Mouse (Mus musculus): ENCODE data around the gene Sbk2.

Gene Sbk2

GRCm38 (mm10) chr7:4922508-4922907, 41.7 kb downstream of the Sbk2 start:
- no peak for DNase-seq (ENCODE audit: low read depth, low spot score)

- no peak for DNase-seq (ENCODE audit: low read depth, low spot score)
Measured at GRCm38 (mm10) chr7:4921824-4922482, 42.3 kb downstream of the Sbk2 start, which contains the start of gene Nat14. Gene Nat14 (plus strand): TSS chr7:4922028.

GRCm38 (mm10) chr7:4920976-4921823, 43.0 kb downstream of the Sbk2 start:
- no peak for DNase-seq (ENCODE audit: low read depth, low spot score)

GRCm38 (mm10) chr7:4920496-4920895, 43.7 kb downstream of the Sbk2 start:
- DNase-seq (ENCODE audit: low read depth, low spot score) = no peak

GRCm38 (mm10) chr7:4919971-4920370, 44.2 kb downstream of the Sbk2 start:
- no peak for DNase-seq (ENCODE audit: low read depth, low spot score)

- DNase-seq (ENCODE audit: low read depth, low spot score) = no peak
Measured at GRCm38 (mm10) chr7:4919096-4919495, 45.1 kb downstream of the Sbk2 start.

- DNase-seq (ENCODE audit: low read depth, low spot score) = no peak
Measured at GRCm38 (mm10) chr7:4918681-4919080, 45.5 kb downstream of the Sbk2 start.

GRCm38 (mm10) chr7:4917494-4917893, 46.7 kb downstream of the Sbk2 start:
- no peak for DNase-seq (ENCODE audit: low read depth, low spot score)

GRCm38 (mm10) chr7:4915669-4916416, 48.4 kb downstream of the Sbk2 start:
- DNase-seq (ENCODE audit: low read depth, low spot score) = no peak

GRCm38 (mm10) chr7:4915007-4915665, 49.1 kb downstream of the Sbk2 start, which contains the start of gene Zfp628:
Gene Zfp628 (plus strand): TSS chr7:4915217.
- DNase-seq (ENCODE audit: low read depth, low spot score) = peak; percentile 96

- DNase-seq (ENCODE audit: low read depth, low spot score) = peak; percentile 38
Measured at GRCm38 (mm10) chr7:4912248-4912647, 52.0 kb downstream of the Sbk2 start.

- peak; percentile 39 for DNase-seq (ENCODE audit: low read depth, low spot score)
Measured at GRCm38 (mm10) chr7:4911561-4911960, 52.6 kb downstream of the Sbk2 start.

GRCm38 (mm10) chr7:4906466-4906950, 57.7 kb downstream of the Sbk2 start, which contains the start of gene Gm36210:
Gene Gm36210 (minus strand): TSS chr7:4906516.
- no peak for DNase-seq (ENCODE audit: low read depth, low spot score)

- no peak for DNase-seq (ENCODE audit: low read depth, low spot score)
Measured at GRCm38 (mm10) chr7:4902404-4902803, 61.8 kb downstream of the Sbk2 start.

GRCm38 (mm10) chr7:4901171-4901570, 63.0 kb downstream of the Sbk2 start:
- DNase-seq (ENCODE audit: low read depth, low spot score) = peak; percentile 61

GRCm38 (mm10) chr7:4900523-4900851, 63.7 kb downstream of the Sbk2 start:
- DNase-seq (ENCODE audit: low read depth, low spot score) = no peak

- no peak for DNase-seq (ENCODE audit: low read depth, low spot score)
Measured at GRCm38 (mm10) chr7:4899649-4900522, 64.3 kb downstream of the Sbk2 start.

GRCm38 (mm10) chr7:4898851-4899648, 65.2 kb downstream of the Sbk2 start:
- no peak for DNase-seq (ENCODE audit: low read depth, low spot score)

GRCm38 (mm10) chr7:4895186-4895585, 69.0 kb downstream of the Sbk2 start:
- no peak for DNase-seq (ENCODE audit: low read depth, low spot score)
